Mouse (Mus musculus): ENCODE data around the gene Tmem109.

Gene Tmem109

DNA sequence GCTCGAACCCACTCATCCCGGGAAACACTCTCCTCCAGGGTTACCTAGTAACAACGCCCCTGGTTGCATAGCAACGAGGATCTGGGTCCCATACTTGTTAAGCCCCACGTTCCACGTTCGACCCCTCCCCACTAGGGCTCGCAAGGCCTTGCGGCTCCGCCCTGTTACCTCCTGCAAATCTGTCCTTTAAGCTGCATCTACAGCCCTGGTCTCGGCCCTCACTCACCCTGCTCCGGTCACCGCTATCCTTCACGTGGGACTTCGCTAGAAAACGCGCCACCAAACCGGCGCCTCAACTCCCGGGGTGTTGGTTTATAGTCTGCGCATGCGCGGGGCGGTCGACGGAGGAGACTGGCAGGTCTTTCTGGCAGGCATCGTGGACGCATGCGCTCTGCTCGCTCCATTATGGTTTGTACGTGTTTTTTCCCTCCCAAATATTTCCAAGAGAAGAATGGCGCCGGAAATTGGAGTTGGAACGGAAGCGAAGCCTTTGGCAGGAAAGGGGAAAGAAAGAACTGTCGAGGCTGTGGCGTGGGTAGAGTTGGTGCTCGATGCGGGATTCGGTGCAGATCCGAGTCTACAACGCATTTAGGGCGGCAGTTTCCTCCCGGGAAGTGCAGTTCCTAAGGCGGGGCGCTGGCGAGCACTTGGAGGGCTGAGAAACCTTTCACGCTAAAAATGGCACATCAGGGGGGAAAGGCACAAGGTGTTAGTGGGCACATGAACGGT, at the start of gene Tmem109:
TSS of gene Tmem109 (minus strand) at position 576 of the 729 bp plus-strand sequence.
- ChIA-PET POLR2A (interaction anchor here in 3 of 4 experiments (0.6 to 2.9 kb wide), 9 partner anchors 14 to 277 kb away, joined by 3 to 14 read pairs (median 3); partner anchors contain the start of gene Prpf19 (in 1 of the 3)), CTCF (interaction anchor here in 2 of 4 experiments (0.8 to 1.5 kb wide), 4 partner anchors 20 to 103 kb away, joined by 3 to 5 read pairs (median 4); no protein-coding TSS in a partner anchor)

DNA sequence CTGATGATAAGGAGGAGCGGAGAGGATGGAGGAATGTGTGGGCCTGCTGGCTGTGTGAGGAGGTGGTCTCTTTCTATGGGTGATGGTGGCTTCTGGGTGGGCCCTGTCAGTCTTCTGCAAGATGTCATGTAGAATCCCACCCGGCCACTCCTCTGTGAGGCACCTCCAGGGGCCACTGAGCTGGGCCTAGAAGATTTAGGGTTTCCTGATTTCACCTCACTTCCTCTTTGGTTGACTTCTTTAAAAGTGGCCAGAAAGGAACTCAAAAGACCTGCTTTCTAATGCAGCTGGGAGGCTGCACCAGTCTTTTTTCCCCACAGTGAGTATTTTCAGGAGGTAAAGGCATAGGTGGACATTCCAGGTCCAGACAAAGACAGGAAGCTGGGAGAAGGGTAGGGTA, 48.8 kb upstream of the Tmem109 start:
- ChIA-PET POLR2A (interaction anchor here in 1 of 4 experiments (1.3 kb wide), 1 partner anchor 23 kb away, joined by 3 read pairs; no protein-coding TSS in a partner anchor), CTCF (interaction anchor here in 1 of 4 experiments (0.7 kb wide), 1 partner anchor 70 kb away, joined by 3 read pairs; no protein-coding TSS in a partner anchor)

- CTCF ChIA-PET: interaction anchor here in 3 of 4 experiments (0.5 to 1.0 kb wide), 5 partner anchors 53 to 285 kb away, joined by 3 to 8 read pairs (median 3); no protein-coding TSS in a partner anchor
- POLR2A ChIA-PET: interaction anchor here in 3 of 4 experiments (0.6 to 1.3 kb wide), 9 partner anchors 11 to 203 kb away, joined by 3 to 9 read pairs (median 4); partner anchors contain the start of gene Ptgdr2 (in 1 of the 3)
Observed at GRCm38 (mm10) chr19:10926666-10927065, 44.9 kb upstream of the Tmem109 start.

DNA sequence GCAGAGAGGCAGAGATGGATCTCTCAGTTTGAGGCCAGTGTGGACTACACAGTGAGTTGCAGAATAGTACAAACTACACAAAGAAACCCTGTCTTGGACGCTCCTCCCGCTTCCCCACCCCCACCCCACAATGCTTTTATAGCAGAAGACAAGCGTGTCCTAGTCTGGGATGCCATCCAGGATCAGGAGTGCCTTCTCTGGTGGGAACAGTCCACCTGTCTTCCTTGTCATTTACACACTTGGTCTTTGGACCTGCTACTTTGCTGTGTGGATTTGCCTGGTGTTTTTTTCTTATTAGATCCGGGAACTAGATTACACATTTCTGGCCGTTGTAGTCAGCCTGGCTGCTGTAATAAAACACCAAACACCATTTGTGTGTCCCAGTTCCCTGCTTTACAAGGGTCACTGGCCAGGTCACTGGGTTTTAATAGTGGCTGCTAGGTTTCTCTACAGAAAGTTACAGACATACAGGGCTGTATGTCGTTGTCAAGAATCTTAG, 44.4 kb upstream of the Tmem109 start:
- ChIA-PET CTCF (interaction anchor here in 1 of 4 experiments (1.0 kb wide), 1 partner anchor 53 kb away, joined by 4 read pairs; no protein-coding TSS in a partner anchor), POLR2A (interaction anchor here in 2 of 4 experiments (1.1 to 1.3 kb wide), 3 partner anchors 15 to 21 kb away, joined by 3 to 4 read pairs (median 4); no protein-coding TSS in a partner anchor)

GRCm38 (mm10) chr19:10924220-10924619, 42.4 kb upstream of the Tmem109 start:
- ChIA-PET CTCF (interaction anchor here in 1 of 4 experiments (1.1 kb wide), 1 partner anchor 12 kb away, joined by 3 read pairs; no protein-coding TSS in a partner anchor), POLR2A (interaction anchor here in 2 of 4 experiments (1.0 to 1.2 kb wide), 2 partner anchors 25 kb away, joined by 3 to 4 read pairs; partner anchors contain the start of gene Ccdc86 (in 1 of the 2))

- CTCF ChIA-PET: interaction anchor here in 2 of 4 experiments (0.6 to 2.0 kb wide), 4 partner anchors 12 to 22 kb away, joined by 3 to 11 read pairs (median 3); partner anchors contain the start of gene Ptgdr2 (in 1 of the 2)
- POLR2A ChIA-PET: interaction anchor here in 1 of 4 experiments (1.9 kb wide), 1 partner anchor 16 kb away, joined by 5 read pairs; the partner anchor contains the start of gene Ptgdr2
Observed at GRCm38 (mm10) chr19:10921058-10921457, 39.3 kb upstream of the Tmem109 start.

DNA sequence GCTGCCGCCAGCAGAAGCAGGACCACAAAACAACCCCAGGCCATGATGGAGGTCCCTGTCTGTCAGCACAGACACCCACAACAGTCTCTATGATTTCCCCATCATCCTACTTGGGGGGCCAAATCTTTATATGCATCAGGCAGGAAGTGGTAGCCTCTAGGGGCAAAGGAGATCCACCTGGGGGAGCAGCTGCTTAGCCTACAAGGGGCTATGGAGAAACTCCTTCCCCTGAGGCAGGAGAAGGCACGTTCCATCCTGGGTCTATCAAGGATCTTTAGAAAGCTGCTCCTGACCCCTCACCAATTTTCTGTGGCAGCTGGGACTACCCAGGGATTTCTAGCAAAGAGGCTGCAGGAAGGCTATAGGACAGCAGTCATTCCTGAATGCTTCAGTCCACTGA, 38.7 kb upstream of the Tmem109 start, which contains the start of gene Zp1:
TSS of gene Zp1 (minus strand) at position 101 of the 400 bp plus-strand sequence.
- POLR2A ChIA-PET: interaction anchor here in 2 of 4 experiments (1.3 to 2.2 kb wide), 6 partner anchors 11 to 28 kb away, joined by 5 to 8 read pairs (median 6); partner anchors contain the start of genes Ccdc86 (in 1 of the 2) and Ptgdr2 (in 1 of the 2)
- CTCF ChIA-PET: interaction anchor here in 2 of 4 experiments (0.5 to 2.0 kb wide), 5 partner anchors 12 to 280 kb away, joined by 3 to 11 read pairs (median 5); partner anchors contain the start of gene Ptgdr2 (in 1 of the 2)

DNA sequence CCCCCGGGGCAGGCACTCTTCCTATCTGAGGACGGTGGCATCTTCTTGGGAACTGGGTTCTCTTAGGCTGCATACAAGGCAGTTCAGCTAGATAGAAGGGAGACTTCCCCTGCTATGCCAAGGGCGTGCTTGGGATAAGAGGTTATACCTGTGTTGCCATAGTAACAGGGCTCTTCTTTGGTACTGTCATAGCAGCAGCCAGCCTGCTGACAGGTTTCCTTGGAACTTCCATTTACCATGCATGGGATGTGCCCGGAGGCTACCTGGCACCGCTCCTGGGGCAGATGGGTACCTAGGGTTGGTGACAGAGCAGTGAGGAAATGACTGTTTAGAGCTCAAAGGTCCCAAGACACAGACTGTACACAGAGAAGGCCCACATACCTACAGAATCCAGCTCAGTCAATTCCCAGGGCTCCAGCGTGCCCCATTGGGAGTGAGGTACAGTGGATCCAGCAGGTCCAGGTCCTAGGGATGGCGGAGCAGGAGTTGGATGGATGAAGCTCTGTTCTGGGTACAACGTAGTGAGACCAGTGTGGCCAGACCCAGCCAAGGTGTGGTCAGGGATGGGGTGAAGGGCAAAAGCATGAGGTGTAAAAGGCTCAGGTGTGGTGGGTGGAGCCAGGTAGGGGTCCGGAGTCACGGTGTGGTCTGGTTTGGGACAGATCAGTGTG, 36.7 kb upstream of the Tmem109 start:
- ChIA-PET CTCF (interaction anchor here in 2 of 4 experiments (0.8 to 1.5 kb wide), 4 partner anchors 9 to 209 kb away, joined by 3 to 6 read pairs (median 4); no protein-coding TSS in a partner anchor), POLR2A (interaction anchor here in 2 of 4 experiments (0.8 to 2.2 kb wide), 6 partner anchors 10 to 31 kb away, joined by 3 to 7 read pairs (median 4); partner anchors contain the start of gene Ccdc86 (in 2 of the 2))

- CTCF ChIA-PET: interaction anchor here in 3 of 4 experiments (0.6 to 1.6 kb wide), 7 partner anchors 9 to 202 kb away, joined by 3 to 8 read pairs (median 3); no protein-coding TSS in a partner anchor
Observed at GRCm38 (mm10) chr19:10916506-10916905, 34.7 kb upstream of the Tmem109 start.

DNA sequence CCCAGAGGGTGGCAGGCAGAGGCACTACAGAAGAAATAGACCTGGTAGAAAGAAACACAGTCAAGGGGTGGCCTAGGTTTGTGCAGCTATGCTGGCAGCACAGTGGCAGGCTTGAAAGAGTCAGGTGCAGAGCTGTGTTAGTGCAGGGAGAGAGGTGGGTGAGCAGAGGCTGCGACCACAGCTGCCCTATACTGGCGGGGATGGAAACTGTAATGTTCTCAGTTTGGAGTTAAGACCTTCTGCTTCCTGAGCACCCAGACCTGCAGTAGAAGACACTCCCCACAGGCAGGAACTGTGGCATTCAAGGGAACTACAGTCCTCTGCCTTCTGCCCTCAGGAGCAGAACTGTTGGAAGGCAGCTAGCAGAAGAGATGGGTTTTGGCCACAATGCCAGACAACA, 33.1 kb upstream of the Tmem109 start:
- ChIA-PET POLR2A (interaction anchor here in 3 of 4 experiments (0.6 to 3.4 kb wide), 12 partner anchors 10 to 1031 kb away, joined by 3 to 13 read pairs (median 4); partner anchors contain the start of genes Ccdc86 (in 2 of the 3), Prpf19 (in 1 of the 3), Ptgdr2 (in 1 of the 3) and Tmem109 (in 1 of the 3)), CTCF (interaction anchor here in 2 of 4 experiments (0.6 to 1.9 kb wide), 5 partner anchors 10 to 200 kb away, joined by 3 to 6 read pairs (median 5); partner anchors contain the start of gene Ptgdr2 (in 1 of the 2))

More at GRCm38 (mm10) chr19:10916506-10916905, 34.7 kb upstream of the Tmem109 start:
- POLR2A ChIA-PET: interaction anchor here in 3 of 4 experiments (0.7 to 3.4 kb wide), 13 partner anchors 8 to 782 kb away, joined by 3 to 13 read pairs (median 4); partner anchors contain the start of genes Prpf19 (in 2 of the 3) and Ccdc86 (in 1 of the 3)

- POLR2A ChIA-PET: interaction anchor here in 3 of 4 experiments (0.6 to 3.4 kb wide), 13 partner anchors 9 to 1032 kb away, joined by 3 to 13 read pairs (median 4); partner anchors contain the start of genes Ccdc86 (in 2 of the 3), Prpf19 (in 1 of the 3), Ptgdr2 (in 1 of the 3) and Tmem109 (in 1 of the 3)
Observed at GRCm38 (mm10) chr19:10914291-10914690, 32.5 kb upstream of the Tmem109 start.

GRCm38 (mm10) chr19:10909087-10909721, 27.4 kb upstream of the Tmem109 start:
- ChIA-PET CTCF (interaction anchor here (0.5 to 3.2 kb wide), 13 partner anchors 9 to 126 kb away, joined by 3 to 21 read pairs (median 8); partner anchors contain the start of genes Ptgdr2 (in 2 of the 4), Prpf19 (in 1 of the 4) and Zp1 (in 1 of the 4)), POLR2A (interaction anchor here (0.6 to 6.7 kb wide), 19 partner anchors 9 to 313 kb away, joined by 3 to 49 read pairs (median 3); partner anchors contain the start of genes Prpf19 (in 3 of the 4) and Zp1 (in 1 of the 4))

More at GRCm38 (mm10) chr19:10914291-10914690, 32.5 kb upstream of the Tmem109 start:
- CTCF ChIA-PET: interaction anchor here in 1 of 4 experiments (0.9 to 1.9 kb wide), 3 partner anchors 10 to 65 kb away, joined by 5 to 6 read pairs (median 5); partner anchors contain the start of gene Ptgdr2

GRCm38 (mm10) chr19:10907891-10908290, 26.1 kb upstream of the Tmem109 start:
- POLR2A ChIA-PET: interaction anchor here in 3 of 4 experiments (0.6 to 6.7 kb wide), 18 partner anchors 8 to 285 kb away, joined by 3 to 49 read pairs (median 4); partner anchors contain the start of genes Prpf19 (in 2 of the 3), Ccdc86 (in 1 of the 3), Ms4a10 (in 1 of the 3) and Zp1 (in 1 of the 3)
- CTCF ChIA-PET: interaction anchor here (0.5 to 3.2 kb wide), 42 partner anchors 8 to 251 kb away, joined by 3 to 21 read pairs (median 5); partner anchors contain the start of genes Ptgdr2 (in 3 of the 4), Prpf19 (in 2 of the 4) and Zp1 (in 1 of the 4)

DNA sequence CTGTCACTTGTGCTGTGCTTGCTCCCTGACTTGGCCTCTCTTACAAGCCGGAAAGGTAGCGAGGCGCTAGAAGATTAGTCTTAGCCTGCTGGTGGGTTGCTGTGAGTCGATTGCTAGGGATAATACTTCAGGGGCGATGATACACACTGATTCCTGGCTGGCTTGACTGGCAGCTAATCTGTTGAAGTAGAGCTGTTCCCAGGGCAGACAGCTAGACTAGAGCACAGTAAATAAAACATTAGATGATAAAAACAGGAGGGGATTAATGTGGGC, 23.9 kb upstream of the Tmem109 start:
- ChIA-PET POLR2A (interaction anchor here in 2 of 4 experiments (0.8 to 6.7 kb wide), 9 partner anchors 8 to 31 kb away, joined by 3 to 49 read pairs (median 4); partner anchors contain the start of genes Prpf19 (in 2 of the 2), Ptgdr2 (in 1 of the 2) and Zp1 (in 1 of the 2)), CTCF (interaction anchor here in 3 of 4 experiments (0.6 to 2.4 kb wide), 6 partner anchors 9 to 220 kb away, joined by 3 to 15 read pairs (median 3); partner anchors contain the start of gene Prpf19 (in 2 of the 3))

DNA sequence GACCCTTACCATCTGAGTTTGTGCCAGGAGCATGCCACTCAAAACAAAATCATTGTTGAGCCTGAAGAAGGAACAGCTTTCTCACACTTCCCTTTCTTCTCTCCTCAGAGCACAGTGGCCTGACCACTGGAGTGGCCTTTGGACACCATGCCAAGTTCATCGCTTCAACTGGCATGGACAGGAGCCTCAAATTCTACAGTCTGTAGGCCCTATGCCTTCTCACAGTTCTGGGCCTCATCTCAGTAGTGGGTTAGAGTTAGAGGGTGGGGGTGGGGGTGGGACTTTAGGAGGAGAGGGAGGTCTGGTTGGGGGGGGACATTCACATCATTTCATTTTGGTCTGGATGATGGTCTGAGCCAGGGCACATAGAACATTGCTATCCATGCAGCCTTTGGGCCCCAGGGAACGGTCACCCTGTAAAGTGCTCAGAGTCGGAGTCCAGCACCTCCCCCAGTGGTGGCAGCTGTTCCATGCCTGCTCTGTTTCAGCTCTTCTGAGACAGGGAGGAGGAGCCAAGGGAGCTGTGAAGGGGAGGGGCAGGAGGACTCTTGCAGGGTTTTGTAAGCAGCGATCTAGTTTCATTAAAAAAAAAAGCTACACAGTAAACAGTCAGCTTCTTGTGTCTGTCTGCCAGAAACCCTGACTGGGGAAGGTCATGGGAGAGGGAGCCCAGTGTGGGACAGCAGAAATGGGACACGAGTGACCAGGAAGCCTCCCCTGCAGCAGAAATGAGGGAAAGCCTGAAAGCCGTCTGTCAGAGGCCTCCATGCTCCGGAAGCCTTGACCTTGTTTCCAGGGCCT, 23.3 kb upstream of the Tmem109 start:
- ChIA-PET CTCF (interaction anchor here in 2 of 4 experiments (0.6 to 2.4 kb wide), 8 partner anchors 8 to 307 kb away, joined by 3 to 15 read pairs (median 4); partner anchors contain the start of gene Prpf19 (in 1 of the 2)), POLR2A (interaction anchor here in 3 of 4 experiments (0.8 to 6.7 kb wide), 13 partner anchors 9 to 299 kb away, joined by 3 to 49 read pairs (median 4); partner anchors contain the start of genes Prpf19 (in 3 of the 3), Ptgdr2 (in 1 of the 3), Tkfc (in 1 of the 3) and Zp1 (in 1 of the 3))

All from embryonic stem cell, embryonic (primary cell).